Mouse (Mus musculus) lung, embryonic 14.5 days (tissue): Measurements from ENCODE around the gene St3gal5. TPM values are rescaled to one million over a fixed set of nuclear protein-coding genes. Genes with fewer than 3 reads are reported as not detected.

Source experiments
- ATAC-seq: fragments of 200-750 bp; cut with Nextera tagmentation; 2 replicates; pipeline ENCODE4 v1.8.0; 2017; ENCODE audit warnings: mild to moderate bottlenecking, moderate TSS enrichment, moderate library complexity; ENCODE audit not compliant: insufficient read depth
- DNase-seq: peaks from one replicate; pipeline ENCODE4 v3.0.0-alpha.2; 2015
- H3K27ac ChIP-seq: fragments of 300-500 bp; sonication (generic); 2 replicates; pipeline ENCODE4 v1.5.1; 2014; ENCODE audit warnings: low read depth, mild to moderate bottlenecking, moderate library complexity
- H3K27me3 ChIP-seq: fragments of 300-500 bp; sonication (generic); 2 replicates; pipeline ENCODE4 v1.6.1; 2014; ENCODE audit warnings: low read length, control low read depth; ENCODE audit not compliant: insufficient read depth
- H3K36me3 ChIP-seq: fragments of 300-500 bp; sonication (generic); 2 replicates; pipeline ENCODE4 v1.6.1; 2014; ENCODE audit warnings: control low read depth; ENCODE audit not compliant: insufficient read depth
- H3K4me1 ChIP-seq: fragments of 300-500 bp; sonication (generic); 2 replicates; pipeline ENCODE4 v1.6.1; 2014; ENCODE audit warnings: antibody characterized with exemption, control low read depth; ENCODE audit not compliant: insufficient read depth
- H3K4me2 ChIP-seq: fragments of 300-500 bp; sonication (generic); 2 replicates; pipeline ENCODE4 v1.6.1; 2014; ENCODE audit warnings: mild to moderate bottlenecking
- H3K4me3 ChIP-seq: fragments of 300-500 bp; sonication (generic); 2 replicates; pipeline ENCODE4 v1.5.1; 2014; ENCODE audit warnings: low read depth, low read length
- H3K9ac ChIP-seq: fragments of 300-500 bp; sonication (generic); 2 replicates; pipeline ENCODE4 v1.6.1; 2014
- H3K9me3 ChIP-seq: fragments of 300-500 bp; sonication (generic); 2 replicates; pipeline ENCODE4 v1.6.1; 2016; ENCODE audit warnings: low read depth, low read length, control low read depth
- CTCF ChIP-seq: IDR thresholded peaks from 2 replicates; pipeline ENCODE4 v1.5.1; 2016; ENCODE audit warnings: antibody characterized with exemption, low read depth
- WGBS: fragments of 180-500 bp; shearing (Covaris S2); extraction: QIAGEN DNeasy Blood & Tissue Kit; methylation state at CpG from one replicate; pipeline ENCODE4 v1.1.7; 2014; 5-methylcytosine and 5-hydroxymethylcytosine counted together
- polyA plus RNA-seq: library from polyadenylated mRNA; unstranded; fragments of >200 nt; fragmentation: Nextera tagmentation; extraction: Ambion mirVana; gene quantifications from 2 replicates; pipeline ENCODE4 v1.2.1, GENCODE M21; 2014

Gene St3gal5
- polyA plus RNA-seq, 1 experiment from 2014 or later = 33.8 TPM

DNA sequence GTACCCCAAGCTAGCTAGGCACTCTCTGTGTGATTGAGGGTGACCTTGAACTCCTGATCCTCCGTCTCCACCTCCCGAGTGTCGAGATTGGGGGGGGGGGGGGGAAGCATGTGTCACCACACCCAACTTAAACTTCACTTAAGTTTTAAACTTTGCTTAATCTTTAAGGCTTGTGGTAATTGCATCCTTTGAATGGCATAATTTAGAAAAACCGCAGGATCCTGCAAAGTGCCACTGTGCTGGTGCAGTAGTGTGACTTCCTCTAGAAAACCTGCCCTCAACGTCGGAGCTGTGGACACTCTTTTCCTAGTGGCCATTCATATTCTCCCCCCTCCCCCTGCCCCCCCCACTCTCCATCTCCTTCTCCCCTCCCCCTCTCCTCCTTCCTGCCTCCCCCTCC lies 92.7 kb downstream of the St3gal5 start:
- ATAC-seq = no peak
- no peaks in the 10 kb centered on the region for H3K27me3 ChIP-seq
- no peak overlapping the region; the same call in 1 of the 2 replicates for H3K27ac ChIP-seq
- no peaks in the 10 kb centered on the region for H3K9me3 ChIP-seq
- no peak overlapping the region for H3K4me2 ChIP-seq
- no peak overlapping the region for H3K4me3 ChIP-seq
- 24% methylated on average over 6 of the region's 6 CpGs for WGBS
- no peak for TF ChIP-seq CTCF
- DNase-seq = no peak
- no peaks in the 10 kb centered on the region for H3K36me3 ChIP-seq
- H3K4me1 ChIP-seq = peaks cover 20% of the 10 kb centered on the region
- no peak overlapping the region; the same call in 1 of the 2 replicates for H3K9ac ChIP-seq

DNA sequence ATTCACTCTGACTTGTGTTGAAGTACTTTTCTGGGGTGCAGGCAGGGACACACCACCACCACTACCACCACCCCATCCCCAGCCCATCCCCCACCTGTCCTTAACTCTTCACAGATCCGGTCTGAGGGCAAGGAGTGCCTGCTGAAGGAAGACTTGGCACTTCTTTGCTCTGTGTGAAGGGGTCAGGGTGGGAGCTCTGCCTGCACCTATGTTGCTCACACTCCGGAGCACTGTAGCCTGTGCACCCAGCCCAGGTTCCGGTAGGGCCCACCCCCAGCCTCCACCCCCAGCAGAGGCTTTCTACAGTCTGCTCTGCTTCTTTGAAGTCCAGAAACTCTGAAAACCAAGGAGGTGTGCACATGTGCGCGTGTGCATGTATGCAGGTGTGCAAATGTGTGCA lies 93.2 kb downstream of the St3gal5 start:
- DNase-seq (no peak), ATAC-seq (no peak)
- H3K9ac ChIP-seq = no peak overlapping the region; the same call in 1 of the 2 replicates
- no peak overlapping the region for H3K27ac ChIP-seq
- peaks cover 20% of the 10 kb centered on the region for H3K4me1 ChIP-seq
- H3K9me3 ChIP-seq = no peaks in the 10 kb centered on the region
- H3K27me3 ChIP-seq = no peaks in the 10 kb centered on the region
- no peaks in the 10 kb centered on the region for H3K36me3 ChIP-seq
- no peak for TF ChIP-seq CTCF
- 44% methylated on average over 5 of the region's 5 CpGs for WGBS
- H3K4me2 ChIP-seq = no peak overlapping the region
- H3K4me3 ChIP-seq = no peak overlapping the region

DNA sequence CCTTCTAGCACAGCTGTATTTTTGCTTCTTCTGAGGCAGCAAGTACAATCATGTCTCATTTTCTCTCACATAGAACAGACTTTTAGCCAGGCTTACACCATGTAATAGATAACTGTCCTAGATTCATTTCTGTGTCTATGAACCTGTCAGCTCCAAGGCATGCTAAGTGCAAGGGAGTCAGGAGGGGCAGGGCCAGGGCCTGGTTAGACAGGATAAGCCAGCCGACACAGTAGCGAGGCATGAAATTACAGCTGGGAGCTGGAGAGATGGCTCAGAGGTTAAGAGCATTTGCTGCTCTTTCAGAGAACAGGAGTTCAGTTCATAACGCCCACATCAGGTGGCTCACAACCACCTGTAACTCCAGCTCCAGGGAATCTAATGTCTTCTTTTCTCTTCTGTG lies 99.3 kb downstream of the St3gal5 start:
- H3K4me3 ChIP-seq = no peak overlapping the region
- no peaks in the 10 kb centered on the region for H3K9me3 ChIP-seq
- DNase-seq (no peak), ATAC-seq (no peak)
- H3K27ac ChIP-seq = no peak overlapping the region
- no peaks in the 10 kb centered on the region for H3K27me3 ChIP-seq
- H3K9ac ChIP-seq = no peak overlapping the region
- H3K4me1 ChIP-seq = no peaks in the 10 kb centered on the region
- H3K36me3 ChIP-seq = no peaks in the 10 kb centered on the region
- H3K4me2 ChIP-seq = no peak overlapping the region
- TF ChIP-seq CTCF = no peak
- 59% methylated on average over 3 of the region's 3 CpGs for whole genome bisulfite sequencing

DNA sequence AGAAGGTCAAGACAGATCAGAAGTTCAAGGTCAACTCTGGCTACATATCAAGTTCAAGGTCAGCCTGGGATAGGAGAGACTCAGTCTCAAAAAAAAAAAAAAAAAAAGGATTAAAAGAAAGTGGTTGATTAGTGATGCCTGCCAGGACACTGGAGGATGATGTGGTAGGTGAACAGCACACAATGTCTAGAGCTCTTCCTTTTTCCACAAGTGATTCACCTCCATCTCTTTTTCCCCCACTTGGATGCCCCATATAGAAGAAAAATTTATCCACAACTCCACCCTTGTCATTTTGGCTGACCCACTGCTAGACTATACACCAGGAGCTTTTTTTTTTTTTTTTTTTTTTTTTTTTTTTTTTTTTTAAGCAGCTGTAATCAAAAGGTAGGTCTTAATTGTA lies 100.1 kb downstream of the St3gal5 start:
- Histone ChIP-seq H3K9me3 (no peaks in the 10 kb centered on the region), H3K4me2 (no peak overlapping the region), H3K27me3 (no peaks in the 10 kb centered on the region), H3K27ac (no peak overlapping the region), H3K9ac (no peak overlapping the region), H3K36me3 (no peaks in the 10 kb centered on the region), H3K4me3 (no peak overlapping the region), H3K4me1 (no peaks in the 10 kb centered on the region)
- no peak for TF ChIP-seq CTCF
- ATAC-seq (no peak), DNase-seq (no peak)

DNA sequence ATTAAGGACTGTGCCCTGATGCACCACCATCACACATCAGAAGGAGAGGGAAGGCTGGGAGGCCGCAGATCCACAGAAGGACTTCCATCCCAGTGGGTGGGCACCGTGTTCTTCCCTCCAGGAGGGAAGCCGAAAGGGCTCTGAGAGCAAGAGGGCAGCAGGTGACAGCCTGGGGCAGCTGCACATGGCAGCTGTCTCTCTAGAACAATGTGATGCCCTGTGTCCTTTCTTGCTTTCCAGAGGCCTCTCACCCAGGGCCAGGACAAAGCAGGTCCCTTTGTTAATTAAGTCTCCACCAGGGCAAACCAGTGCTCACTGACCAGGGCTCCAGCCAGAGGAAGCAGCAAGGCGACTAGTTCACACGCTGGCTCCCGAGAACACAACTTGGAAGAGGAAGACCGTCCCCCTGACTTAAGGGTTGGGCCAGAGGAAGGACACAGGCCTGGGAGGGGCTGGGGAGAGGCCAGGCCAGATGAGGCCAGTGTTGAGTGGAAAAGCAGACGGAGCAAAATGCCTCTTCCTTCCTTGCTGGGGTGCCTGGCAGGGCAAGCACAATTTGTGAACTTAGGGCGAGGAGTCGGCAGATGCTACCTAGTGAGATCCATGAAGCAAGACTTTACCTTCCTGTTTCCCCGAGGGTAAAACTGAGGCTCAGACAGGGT lies 103.3 kb downstream of the St3gal5 start:
- peak; percentile 54 for DNase-seq
- no peak for TF ChIP-seq CTCF
- 47% methylated on average over 11 of the region's 11 CpGs for WGBS

DNA sequence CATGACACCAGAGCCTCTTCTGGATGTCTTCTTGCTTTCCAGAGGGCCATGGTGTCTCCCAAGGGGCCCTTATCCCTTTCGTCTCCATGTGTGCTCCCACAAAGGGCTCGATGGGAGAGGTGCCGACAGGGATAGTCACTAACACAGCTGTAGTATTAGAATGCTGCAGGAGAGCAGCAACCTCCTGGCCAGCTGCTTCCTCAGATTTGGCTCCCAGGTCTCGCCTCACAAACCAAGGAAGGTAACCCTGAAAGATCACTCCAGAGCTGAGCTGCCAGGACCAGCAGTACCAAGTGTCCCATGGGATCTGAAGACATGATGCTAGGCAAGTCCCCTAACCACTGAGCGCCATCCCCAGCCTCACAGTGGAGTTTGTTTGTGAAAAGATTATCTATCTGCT lies 105.3 kb downstream of the St3gal5 start:
- no peak overlapping the region for H3K4me3 ChIP-seq
- no peak overlapping the region for H3K9ac ChIP-seq
- 73% methylated on average over 5 of the region's 5 CpGs for WGBS
- H3K27ac ChIP-seq = no peak overlapping the region
- no peak for TF ChIP-seq CTCF
- H3K4me1 ChIP-seq = no peaks in the 10 kb centered on the region
- peaks cover 18% of the 10 kb centered on the region for H3K36me3 ChIP-seq
- no peak for DNase-seq
- no peak overlapping the region for H3K4me2 ChIP-seq
- no peak for ATAC-seq
- no peaks in the 10 kb centered on the region for H3K27me3 ChIP-seq
- no peaks in the 10 kb centered on the region for H3K9me3 ChIP-seq

More for the DNA sequence above, 103.3 kb downstream of the St3gal5 start:
- Histone ChIP-seq H3K4me3 (no peak overlapping the region), H3K9me3 (no peaks in the 10 kb centered on the region), H3K9ac (no peak overlapping the region), H3K4me2 (no peak overlapping the region), H3K36me3 (peaks cover 7% of the 10 kb centered on the region), H3K27me3 (no peaks in the 10 kb centered on the region), H3K4me1 (no peaks in the 10 kb centered on the region), H3K27ac (no peak overlapping the region)
- 0 out of 2 replicates have a peak, but pooled peaks have one; percentile 45 for ATAC-seq

DNA sequence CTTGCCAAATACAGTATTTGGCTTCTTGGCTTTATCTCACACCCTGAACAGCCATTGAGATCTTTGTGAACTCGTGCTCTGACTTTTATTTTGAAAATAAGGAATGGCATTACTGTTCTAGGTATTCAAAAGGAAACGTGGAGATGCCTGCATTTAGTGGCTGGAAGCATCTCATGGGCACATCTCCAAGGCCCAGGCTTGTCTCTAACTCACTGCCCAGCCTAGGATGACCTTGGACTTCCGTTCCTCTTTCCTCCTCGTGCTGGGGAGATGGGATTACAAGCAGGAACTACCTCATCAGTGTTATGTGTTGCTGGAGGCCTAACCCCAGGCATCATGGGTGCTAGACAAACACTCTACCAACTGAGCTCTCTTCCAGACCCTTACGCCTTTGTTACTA lies 105.9 kb downstream of the St3gal5 start:
- Histone ChIP-seq H3K4me1 (no peaks in the 10 kb centered on the region), H3K27me3 (no peaks in the 10 kb centered on the region), H3K9me3 (no peaks in the 10 kb centered on the region), H3K27ac (no peak overlapping the region), H3K36me3 (peaks cover 18% of the 10 kb centered on the region), H3K4me2 (no peak overlapping the region), H3K4me3 (no peak overlapping the region), H3K9ac (no peak overlapping the region)
- no peak for TF ChIP-seq CTCF
- DNase-seq (no peak), ATAC-seq (no peak)
- 60% methylated on average over 5 of the region's 5 CpGs for WGBS

Other genes with a start within 250 kb of the St3gal5 start
- 109 and 115 TPM in 2 replicates for gene Ptcd3, start 188.8 kb upstream of the St3gal5 start, polyA plus RNA-seq
- gene Polr1a, start 188.5 kb upstream of the St3gal5 start, polyA plus RNA-seq = 35.0 and 37.2 TPM in 2 replicates
- gene Atoh8, start 138.0 kb downstream of the St3gal5 start, polyA plus RNA-seq = 18.7 and 19.3 TPM in 2 replicates
- 30.4 and 33.5 TPM in 2 replicates for gene Sftpb, start 207.0 kb downstream of the St3gal5 start, polyA plus RNA-seq
- 69.0 and 73.7 TPM in 2 replicates for gene Usp39, start 247.6 kb downstream of the St3gal5 start, polyA plus RNA-seq
- 25.5 and 29.7 TPM in 2 replicates for gene 0610030E20Rik, start 249.7 kb downstream of the St3gal5 start, polyA plus RNA-seq